Mouse (Mus musculus): Measurements from ENCODE around the gene Ddx18. TPM values are rescaled to one million over a fixed set of nuclear protein-coding genes. Genes with fewer than 3 reads are reported as not detected.

The Ddx18 gene
- polyA plus RNA-seq, 1 experiment from 2014 or later = 53.9 TPM

DNA sequence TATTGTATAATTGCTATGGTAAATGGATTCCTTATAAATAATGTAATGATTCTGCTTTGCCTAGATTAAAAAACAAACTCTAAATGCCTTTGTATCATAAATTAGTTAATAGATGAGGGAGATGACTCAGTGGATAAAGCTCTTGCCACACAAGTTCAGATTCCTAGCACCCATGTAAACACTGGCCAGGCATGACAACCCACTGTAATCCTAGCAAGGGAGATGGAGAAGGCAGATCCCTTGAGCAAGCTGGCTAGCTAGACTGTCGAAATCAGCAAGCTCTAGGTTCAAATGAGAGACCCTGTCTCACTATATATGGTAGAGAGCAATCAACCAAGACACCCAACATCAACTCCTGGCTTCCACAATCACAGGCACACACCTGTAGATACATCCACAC lies 49.2 kb downstream of the Ddx18 start:
- H3K4me1 ChIP-seq = no peaks in the 10 kb centered on the region
- H3K9me3 ChIP-seq (replicated peaks) = no peaks in the 10 kb centered on the region
- H3K9ac ChIP-seq = no peak overlapping the region
- 79% methylated on average over 1 of the region's 1 CpGs for WGBS
- H3K36me3 ChIP-seq = no peaks in the 10 kb centered on the region
- H3K27ac ChIP-seq (replicated peaks) = no peak overlapping the region
- H3K4me3 ChIP-seq (replicated peaks) = no peak overlapping the region
- no peak overlapping the region for H3K4me2 ChIP-seq (replicated peaks)
- no peaks in the 10 kb centered on the region for H3K27me3 ChIP-seq
- ATAC-seq (ENCODE audit: insufficient number of reproducible peaks, low FRiP score, low TSS enrichment, low read depth) = no peak

DNA sequence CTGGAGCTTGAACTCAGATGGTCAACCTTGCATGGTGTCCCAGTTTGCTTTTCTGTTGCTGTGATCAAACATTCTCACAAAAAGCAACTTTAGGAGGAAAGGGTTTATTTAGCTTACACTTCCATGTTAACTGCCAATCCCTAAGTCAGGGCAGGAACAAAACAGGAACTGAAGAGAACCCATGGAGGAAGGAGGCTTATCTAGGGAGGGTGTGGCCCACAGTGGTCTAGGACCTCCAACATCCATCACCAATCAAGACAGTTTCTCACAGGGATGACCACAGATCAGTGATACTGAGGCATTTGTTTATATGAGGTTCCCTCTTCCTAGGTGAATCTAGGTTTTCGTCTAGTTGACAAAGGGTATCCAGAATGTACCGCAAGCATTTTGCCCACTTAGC lies 55.8 kb downstream of the Ddx18 start:
- Histone ChIP-seq H3K36me3 (no peaks in the 10 kb centered on the region), H3K27me3 (no peaks in the 10 kb centered on the region), H3K9ac (no peak overlapping the region), H3K4me3 (replicated peaks) (no peak overlapping the region), H3K27ac (replicated peaks) (no peak overlapping the region), H3K4me2 (replicated peaks) (no peak overlapping the region), H3K9me3 (replicated peaks) (no peaks in the 10 kb centered on the region), H3K4me1 (no peaks in the 10 kb centered on the region)
- ATAC-seq (ENCODE audit: insufficient number of reproducible peaks, low FRiP score, low TSS enrichment, low read depth) = no peak
- WGBS = 88% methylated on average over 2 of the region's 2 CpGs

GRCm38 (mm10) chr1:121511186-121511585 lies 56.6 kb downstream of the Ddx18 start:
- no peak for ATAC-seq (ENCODE audit: insufficient number of reproducible peaks, low FRiP score, low TSS enrichment, low read depth)
- Histone ChIP-seq H3K9ac (no peak overlapping the region), H3K36me3 (no peaks in the 10 kb centered on the region), H3K9me3 (replicated peaks) (no peaks in the 10 kb centered on the region), H3K4me1 (no peaks in the 10 kb centered on the region), H3K27ac (replicated peaks) (no peak overlapping the region), H3K4me2 (replicated peaks) (no peak overlapping the region), H3K4me3 (replicated peaks) (no peak overlapping the region), H3K27me3 (no peaks in the 10 kb centered on the region)
- 7% methylated on average over 2 of the region's 2 CpGs for WGBS

- no peak overlapping the region for H3K4me3 ChIP-seq (replicated peaks)
- no peak for ATAC-seq (ENCODE audit: insufficient number of reproducible peaks, low FRiP score, low TSS enrichment, low read depth)
- H3K27ac ChIP-seq (replicated peaks) = no peak overlapping the region
- H3K36me3 ChIP-seq = no peaks in the 10 kb centered on the region
- WGBS = 73% methylated on average over 19 of the region's 19 CpGs
- no peaks in the 10 kb centered on the region for H3K9me3 ChIP-seq (replicated peaks)
- H3K4me2 ChIP-seq (replicated peaks) = no peak overlapping the region
- H3K27me3 ChIP-seq = no peaks in the 10 kb centered on the region
- no peak overlapping the region for H3K9ac ChIP-seq
- no peaks in the 10 kb centered on the region for H3K4me1 ChIP-seq
These were observed 57.2 kb downstream of the Ddx18 start for GRCm38 (mm10) chr1:121510420-121511140.

DNA sequence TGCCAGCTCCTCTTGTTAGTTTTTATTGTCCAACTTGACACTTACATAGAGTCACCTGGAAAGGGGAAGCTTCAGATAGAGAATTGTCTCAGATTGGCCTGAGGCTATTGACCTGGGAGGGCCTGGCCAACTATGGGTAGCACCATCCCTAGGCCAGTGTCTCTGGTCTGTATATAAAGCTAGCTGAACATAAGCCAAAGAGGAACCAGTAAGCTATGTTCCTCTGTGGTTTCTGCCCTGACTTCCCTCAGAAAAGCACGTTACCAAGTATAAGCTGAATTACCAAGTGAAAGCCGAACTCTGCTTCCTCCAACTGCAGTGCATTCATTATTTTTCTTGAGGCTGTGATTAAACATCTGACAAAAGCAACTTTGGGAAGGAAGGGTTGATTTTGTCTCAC lies 59.1 kb downstream of the Ddx18 start:
- ATAC-seq (ENCODE audit: insufficient number of reproducible peaks, low FRiP score, low TSS enrichment, low read depth) = no peak
- no peak overlapping the region for H3K4me3 ChIP-seq (replicated peaks)
- no peaks in the 10 kb centered on the region for H3K4me1 ChIP-seq

More for the DNA sequence above, 59.1 kb downstream of the Ddx18 start:
- 86% methylated on average over 2 of the region's 2 CpGs for WGBS
- peaks cover 7% of the 10 kb centered on the region; the same call in 1 of the 2 replicates for H3K36me3 ChIP-seq
- no peaks in the 10 kb centered on the region for H3K27me3 ChIP-seq
- no peak overlapping the region for H3K4me2 ChIP-seq (replicated peaks)
- H3K27ac ChIP-seq (replicated peaks) = no peak overlapping the region
- no peak overlapping the region for H3K9ac ChIP-seq
- no peaks in the 10 kb centered on the region for H3K9me3 ChIP-seq (replicated peaks)

Other genes with a start within 250 kb of the Ddx18 start
- gene Insig2, start 235.4 kb downstream of the Ddx18 start, polyA plus RNA-seq (2015; fragmentation: Nextera tagmentation; extraction: Ambion mirVana) = 44.9 and 47.4 TPM in 2 replicates
- gene Ccdc93, start 136.9 kb downstream of the Ddx18 start, polyA plus RNA-seq (2015; fragmentation: Nextera tagmentation; extraction: Ambion mirVana) = 11.9 and 12.3 TPM in 2 replicates
- gene Htr5b, start 39.5 kb downstream of the Ddx18 start, polyA plus RNA-seq (2015; fragmentation: Nextera tagmentation; extraction: Ambion mirVana) = 0.33 and 0.43 TPM in 2 replicates